Mouse (Mus musculus) kidney, adult 9 months (tissue): Measurements from ENCODE around the gene Hic1.

ENCODE experiments used
- DNase-seq: peaks from one replicate; pipeline ENCODE4 v3.0.0; 2022

Gene Hic1

GRCm38 (mm10) chr11:75169405-75170080 is at the start of gene Hic1:
TSS of gene Hic1 (minus strand) at chr11:75169519.
- no peak for DNase-seq

GRCm38 (mm10) chr11:75214081-75214950 is 45.0 kb upstream of the Hic1 start:
- peak; percentile 61 for DNase-seq

DNA sequence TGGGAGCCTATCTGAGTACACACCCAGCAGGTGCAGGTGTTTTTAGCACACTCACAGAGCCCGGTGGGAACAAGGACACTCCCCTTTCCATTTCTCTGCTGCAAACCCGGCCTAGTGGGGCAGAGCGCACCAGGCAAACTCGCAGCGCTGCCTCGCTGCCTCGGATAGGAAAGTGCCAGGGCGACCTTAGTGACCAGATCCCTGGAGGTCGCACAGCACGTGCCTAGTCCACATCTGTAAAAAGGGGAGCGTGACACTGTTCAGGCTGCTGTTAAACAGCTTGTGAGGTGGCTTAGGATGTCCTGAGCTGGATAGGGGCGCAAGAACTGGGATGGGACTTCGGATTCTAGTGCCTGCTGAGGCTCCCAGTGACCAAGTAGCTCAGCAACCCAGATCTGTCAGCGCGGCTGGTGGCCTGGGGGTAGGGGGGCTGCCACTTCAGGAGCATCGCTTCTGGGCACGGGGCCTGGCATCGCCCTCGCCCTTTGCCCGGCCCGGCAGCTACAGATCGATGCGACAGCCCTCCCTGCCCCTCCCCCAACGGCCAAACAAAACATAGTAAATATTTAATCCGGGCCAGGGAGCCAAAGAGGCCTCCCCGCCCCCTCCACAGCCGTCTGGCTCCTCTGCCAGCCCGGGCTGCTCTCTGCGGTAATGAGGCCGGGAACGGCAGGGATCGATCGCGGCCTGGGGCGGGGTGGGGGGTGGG is 44.2 kb upstream of the Hic1 start:
- DNase-seq, result peak; percentile 96

GRCm38 (mm10) chr11:75212876-75213275 is 43.6 kb upstream of the Hic1 start:
- DNase-seq, result peak; percentile 77

GRCm38 (mm10) chr11:75212031-75212667 is 42.8 kb upstream of the Hic1 start:
- peak; percentile 81 for DNase-seq

- no peak for DNase-seq
These were observed 41.4 kb upstream of the Hic1 start for GRCm38 (mm10) chr11:75210755-75211154.

- DNase-seq, result no peak
These were observed 40.8 kb upstream of the Hic1 start for GRCm38 (mm10) chr11:75210093-75210492.

DNA sequence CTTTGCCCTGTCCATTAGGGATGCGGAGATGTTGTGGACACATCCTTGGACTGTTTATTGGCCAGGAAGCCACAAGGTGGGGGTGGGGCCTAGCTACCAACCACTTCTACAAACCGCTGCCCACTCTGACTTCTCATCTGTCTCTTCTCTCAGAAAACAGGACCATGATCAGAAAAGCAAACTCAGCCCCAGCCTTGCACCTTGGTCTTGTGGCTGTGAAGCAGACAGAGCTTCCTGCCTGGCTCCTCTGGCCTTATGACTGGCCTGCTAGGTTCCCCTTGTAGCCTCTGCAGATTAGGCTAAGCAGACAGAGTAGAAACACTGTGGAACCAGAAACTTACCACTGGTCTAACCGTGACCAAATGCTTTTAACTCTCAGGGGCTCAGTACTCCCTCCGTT is 40.0 kb upstream of the Hic1 start:
- no peak for DNase-seq

DNA sequence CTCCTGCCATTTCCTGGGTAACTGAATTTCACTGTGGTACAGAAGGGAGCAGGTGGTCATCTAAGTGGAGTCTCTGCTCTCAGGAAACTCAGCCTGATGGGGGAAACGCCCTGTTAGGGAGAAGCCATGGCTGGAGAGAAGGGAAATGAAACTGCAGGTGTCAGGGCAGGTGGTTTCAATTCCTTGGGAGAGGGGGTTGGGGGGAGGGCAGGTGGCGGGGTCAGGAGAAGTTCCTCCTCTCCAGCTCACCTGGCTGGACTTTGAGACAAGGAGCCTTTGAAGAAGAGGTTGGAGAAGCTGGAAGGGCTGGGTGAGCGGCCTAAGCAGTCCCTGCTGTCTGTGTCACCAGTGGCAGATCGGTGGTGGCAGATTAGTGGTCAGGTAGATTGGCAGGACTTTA is 37.0 kb upstream of the Hic1 start:
- no peak for DNase-seq

DNA sequence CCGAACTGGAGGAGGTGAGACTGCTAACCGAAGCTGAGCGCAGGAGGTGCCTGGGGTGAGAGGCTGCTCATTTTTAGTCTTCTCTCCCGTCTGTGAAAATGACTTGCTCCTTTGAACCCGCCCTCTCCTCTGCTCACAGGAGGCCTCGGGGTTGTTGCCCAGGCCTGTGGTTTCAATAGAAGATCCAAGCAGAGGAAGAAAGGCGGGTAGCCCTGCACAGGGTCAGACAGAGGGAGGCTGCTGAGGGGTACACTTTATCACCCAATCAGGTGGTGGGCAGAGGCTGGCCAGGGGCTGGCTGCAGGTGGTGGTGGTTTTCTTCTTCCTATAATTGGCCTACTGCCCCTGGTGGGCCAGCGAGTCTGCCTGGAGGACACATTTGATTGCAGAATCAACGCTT is 35.2 kb upstream of the Hic1 start:
- DNase-seq, result no peak

GRCm38 (mm10) chr11:75203926-75204325 is 34.6 kb upstream of the Hic1 start:
- no peak for DNase-seq

DNA sequence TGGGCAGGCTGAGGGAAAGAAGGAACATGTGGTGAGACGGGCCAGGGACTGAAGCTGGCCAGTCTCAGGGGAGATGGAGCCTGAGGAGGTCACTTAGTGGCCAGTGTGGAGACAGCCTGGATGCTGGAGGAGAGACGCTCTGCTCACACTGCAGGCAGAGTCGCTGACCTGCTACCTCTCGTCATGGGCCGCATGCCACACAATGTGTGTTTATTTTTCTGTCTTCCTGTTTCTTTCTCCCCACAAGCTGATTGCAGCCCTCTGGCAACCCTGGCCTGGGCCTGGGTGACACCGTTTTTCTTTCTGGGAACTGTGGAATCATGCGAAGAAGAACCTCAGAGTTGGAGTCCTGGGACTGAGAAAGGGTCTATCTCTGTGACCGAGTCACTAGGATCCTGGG is 32.4 kb upstream of the Hic1 start:
- DNase-seq, result no peak

DNA sequence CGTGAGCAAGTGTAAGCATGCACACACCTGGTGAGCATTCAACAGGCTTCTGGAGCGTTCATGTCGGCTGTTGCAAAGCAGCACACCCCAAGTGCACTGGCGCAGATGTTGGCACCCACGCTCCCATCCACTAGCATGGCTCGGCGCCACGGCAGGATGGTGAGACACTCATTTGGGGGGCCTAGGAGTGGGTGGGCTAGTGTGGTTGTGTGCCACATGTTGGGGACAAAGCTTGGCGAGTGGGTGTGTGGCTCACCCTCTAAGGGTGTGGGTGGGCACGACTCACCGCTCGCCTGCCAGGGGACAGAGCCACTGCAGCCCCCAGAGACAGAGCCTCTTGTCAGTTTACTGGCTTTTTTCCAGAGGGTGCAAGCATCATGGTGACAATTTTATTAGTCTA is 31.6 kb upstream of the Hic1 start:
- no peak for DNase-seq

DNA sequence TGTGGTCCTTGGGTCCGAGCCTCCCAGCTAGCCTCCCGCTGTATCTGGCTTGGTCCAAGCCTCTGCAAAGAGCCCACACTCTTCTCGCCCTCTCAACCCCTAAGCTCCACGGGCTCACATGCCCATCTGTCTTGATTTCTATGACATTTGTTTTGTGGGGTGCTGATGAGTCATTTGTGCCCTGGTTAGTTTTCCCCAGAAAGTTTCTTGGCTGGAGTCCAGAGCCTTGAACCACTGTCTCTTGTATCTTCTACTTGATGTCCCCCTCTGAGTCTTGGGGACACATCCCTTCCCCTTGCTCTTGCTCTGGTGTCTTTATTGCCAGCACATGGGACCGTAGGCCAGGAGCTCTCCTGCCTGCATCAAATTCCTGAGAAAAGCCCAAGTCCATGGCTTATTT is 30.6 kb upstream of the Hic1 start:
- no peak for DNase-seq

- DNase-seq, result no peak
These were observed 29.5 kb upstream of the Hic1 start for GRCm38 (mm10) chr11:75198792-75199191.

GRCm38 (mm10) chr11:75197956-75198355 is 28.6 kb upstream of the Hic1 start:
- no peak for DNase-seq

- DNase-seq, result no peak
These were observed 26.8 kb upstream of the Hic1 start for GRCm38 (mm10) chr11:75196131-75196530.

GRCm38 (mm10) chr11:75194850-75195461 is 25.6 kb upstream of the Hic1 start:
- DNase-seq, result peak; percentile 66

DNA sequence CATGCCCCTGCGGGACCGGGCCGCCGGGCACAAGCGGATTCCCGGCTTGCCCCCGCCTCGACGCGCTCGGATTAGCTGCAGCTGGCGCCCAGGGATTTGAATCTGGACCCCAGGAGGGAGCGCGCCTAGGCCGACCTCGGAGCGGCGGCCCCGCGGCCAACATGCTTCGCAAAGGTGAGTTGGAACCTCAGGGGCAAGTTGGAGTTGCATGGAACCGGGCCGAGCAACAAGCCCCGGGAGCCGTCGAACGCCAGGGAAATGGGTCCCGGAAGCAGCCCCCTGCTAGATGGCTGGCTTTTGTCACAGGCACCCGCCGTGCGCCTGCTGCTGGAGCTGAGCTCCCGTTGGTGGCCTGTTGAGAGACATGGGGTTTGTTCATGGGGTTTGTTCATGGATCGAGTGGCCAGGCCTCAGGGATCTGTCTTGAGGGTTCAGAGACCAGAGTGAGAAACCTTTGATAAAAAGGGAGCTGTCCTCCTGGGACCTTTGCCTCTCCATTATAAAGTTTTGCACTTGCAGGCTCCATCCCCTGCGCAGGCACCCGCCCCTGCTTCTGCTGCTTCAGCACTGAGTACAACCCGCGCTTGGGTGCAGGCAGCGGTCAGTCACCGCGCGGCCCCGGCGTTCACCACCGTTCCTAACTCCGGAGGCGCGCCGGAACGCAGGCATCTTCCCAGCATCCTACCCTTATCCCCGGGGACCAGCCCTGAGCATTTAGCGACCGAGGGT is 25.0 kb upstream of the Hic1 start:
- DNase-seq, result no peak

DNA sequence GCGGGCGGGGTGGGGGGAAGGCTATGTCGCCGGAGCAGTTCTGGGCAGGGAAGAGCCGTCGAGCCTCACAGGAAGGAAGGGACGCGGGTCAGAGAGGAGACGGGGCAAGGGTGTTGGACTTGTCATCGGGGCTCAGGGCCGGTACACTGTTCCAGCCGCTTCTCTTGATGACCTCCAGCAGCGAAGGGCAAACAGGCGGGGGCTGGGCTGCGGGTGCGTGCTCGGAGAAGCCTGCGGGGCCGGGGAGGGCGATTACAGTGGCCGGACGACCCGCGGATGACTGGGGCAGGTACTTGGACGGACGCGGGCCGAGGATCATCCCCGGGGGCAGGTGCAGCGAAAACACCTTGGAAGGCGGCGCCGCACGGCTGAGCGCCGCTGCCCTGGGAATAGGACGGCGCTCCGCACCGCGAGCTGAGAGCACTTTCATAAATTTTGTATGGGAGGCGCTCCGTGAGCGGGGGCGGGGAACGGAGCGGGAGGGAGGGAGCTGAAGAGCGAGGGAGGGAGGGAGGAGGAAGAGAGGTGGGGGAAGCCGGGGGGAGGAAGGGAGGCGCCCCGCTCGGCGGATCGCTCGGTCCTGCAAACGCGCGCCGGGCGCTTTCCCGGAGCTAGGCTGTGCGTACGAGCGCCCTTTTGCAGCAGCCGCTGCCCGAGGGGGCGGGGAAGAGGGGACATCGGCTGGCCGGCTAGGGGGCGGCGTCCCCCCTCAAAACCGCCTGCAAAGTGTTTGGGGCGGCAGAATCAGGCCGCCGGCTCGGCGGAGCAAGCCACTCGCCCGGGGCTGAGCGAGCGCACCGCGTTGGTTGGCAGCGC is 24.1 kb upstream of the Hic1 start, which contains the start of gene Rtn4rl1:
Rtn4rl1 (plus strand) TSS at position 528 of the 816 bp plus-strand sequence.
- DNase-seq, result peak; percentile 70
